Mouse (Mus musculus) c-Kit-positive CD71-positive TER-119-negative erythroid progenitor cells, embryonic 14.5 days (primary cell): ENCODE results near the gene Hoxb3.

Experiments used
- DNase-seq: peaks from one replicate; pipeline ENCODE4 v3.0.0-alpha.2; 2013; ENCODE audit warnings: low read depth

Gene Hoxb3

DNA sequence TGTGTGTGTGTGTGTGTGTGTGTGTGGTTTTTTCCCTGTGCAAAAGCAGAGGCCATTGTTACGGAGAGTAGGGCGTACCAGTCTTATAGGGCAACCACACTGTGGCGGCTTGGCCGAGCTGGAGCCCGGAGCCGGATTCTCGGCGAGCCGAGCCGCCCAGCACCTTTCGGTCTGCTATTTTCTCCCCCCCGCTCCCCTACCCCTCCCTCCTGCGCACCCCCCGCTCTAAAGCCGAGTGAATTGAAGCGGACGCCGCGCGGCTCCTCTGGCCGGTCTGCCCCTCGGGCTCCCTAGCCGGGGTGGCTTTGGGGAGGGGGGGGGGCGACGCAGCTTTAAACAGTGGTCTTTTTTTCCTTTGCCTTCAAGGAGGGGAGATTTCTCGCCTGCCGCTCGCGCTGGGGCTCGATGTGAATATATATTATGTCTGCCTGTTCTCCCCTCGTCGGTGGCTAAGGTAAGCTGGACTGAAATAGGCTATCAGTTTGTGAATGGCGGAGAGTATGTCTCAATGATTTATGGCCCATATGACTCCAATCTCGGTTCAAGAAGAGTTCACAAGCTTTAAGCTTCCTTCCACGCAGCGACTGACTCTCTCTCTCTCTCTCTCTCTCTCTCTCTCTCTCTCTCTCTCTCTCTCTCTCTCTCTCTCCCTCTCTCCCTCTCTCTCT lies 17.7 kb downstream of the Hoxb3 start:
- DNase-seq = no peak

DNA sequence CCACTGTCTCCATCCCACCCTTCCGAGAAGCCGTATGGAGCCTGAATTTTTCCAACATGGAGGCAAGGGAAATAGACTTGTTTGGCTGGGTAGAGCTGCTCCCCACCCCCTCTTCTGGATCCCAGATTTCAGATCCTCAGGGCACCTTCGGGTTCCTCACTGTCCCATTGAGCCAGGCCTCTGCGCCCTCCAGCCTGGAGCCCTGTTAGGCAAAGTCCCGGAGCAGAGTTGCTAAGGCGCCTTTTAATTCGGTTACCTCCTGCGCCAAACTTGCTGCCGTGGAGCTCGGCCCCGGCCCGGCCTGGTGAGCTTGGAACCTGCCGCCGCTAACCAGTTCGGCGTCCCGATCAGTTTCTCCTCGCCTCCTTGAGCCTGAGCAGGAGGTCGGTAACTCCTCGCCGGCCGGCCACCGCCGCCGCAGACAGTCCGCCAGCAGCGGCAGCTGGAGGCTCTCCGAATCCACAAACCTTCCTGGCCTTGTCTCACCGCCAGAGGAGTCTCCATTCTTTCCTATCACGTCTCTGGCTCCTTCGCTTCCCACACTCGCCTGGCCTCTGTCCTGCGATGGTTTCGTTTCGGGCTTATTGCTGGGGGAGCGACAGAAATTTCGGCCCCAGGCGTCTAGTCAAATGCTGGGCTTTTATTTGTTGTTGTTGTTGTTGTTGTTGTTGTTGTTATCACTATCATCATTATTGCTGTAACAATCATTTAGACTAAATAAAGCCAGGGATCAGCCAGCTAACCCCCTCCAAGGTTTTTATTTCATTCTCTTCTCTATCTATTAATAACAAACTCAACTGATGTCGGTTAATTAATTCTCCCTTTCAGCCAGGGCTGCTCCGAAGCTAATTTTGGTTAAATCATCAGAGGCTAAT lies 18.8 kb downstream of the Hoxb3 start:
- DNase-seq = no peak

DNA sequence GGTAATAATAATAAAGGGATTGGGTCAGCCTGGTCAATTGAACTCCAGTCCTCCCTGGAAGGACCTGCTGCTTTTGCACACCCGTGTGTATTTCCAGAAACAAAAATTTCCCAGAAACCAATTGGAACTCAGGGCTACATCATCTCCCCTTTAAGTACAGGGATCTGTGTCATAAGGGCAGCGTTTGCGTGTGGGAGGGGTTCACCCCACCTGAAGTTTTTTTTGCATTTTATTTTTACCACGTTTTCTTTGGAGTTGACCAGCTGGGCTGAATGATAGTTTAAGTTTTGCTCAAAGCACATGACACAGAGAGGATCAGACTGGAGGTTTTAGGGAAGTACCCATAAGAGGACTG lies 19.4 kb downstream of the Hoxb3 start:
- no peak for DNase-seq

DNA sequence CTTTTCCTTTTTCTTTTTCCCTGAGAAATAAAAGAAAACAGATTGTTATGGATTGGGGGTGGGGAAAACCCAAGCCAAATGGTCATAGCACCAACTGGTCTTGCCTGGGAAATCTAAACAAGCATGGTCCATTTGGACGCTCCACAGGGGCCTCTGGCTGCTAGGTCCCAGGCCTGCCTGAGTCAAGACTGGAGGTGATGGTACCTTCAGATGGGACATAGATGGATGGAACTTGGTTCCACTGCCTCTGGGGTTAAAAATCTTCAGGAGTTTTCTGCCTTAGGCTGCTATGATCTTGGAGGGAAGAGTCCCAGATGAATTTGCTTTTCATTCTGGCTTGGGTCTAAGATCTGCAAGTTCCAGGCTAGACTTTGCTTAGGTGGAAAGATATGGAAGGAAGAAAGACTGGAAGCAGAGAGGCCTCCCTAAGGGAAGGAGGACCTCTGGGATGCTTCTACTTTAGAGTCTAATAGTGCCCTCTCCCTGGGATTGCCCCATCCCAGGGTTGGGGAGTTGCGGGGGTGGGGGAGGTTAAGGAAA lies 20.1 kb downstream of the Hoxb3 start:
- DNase-seq = no peak

DNA sequence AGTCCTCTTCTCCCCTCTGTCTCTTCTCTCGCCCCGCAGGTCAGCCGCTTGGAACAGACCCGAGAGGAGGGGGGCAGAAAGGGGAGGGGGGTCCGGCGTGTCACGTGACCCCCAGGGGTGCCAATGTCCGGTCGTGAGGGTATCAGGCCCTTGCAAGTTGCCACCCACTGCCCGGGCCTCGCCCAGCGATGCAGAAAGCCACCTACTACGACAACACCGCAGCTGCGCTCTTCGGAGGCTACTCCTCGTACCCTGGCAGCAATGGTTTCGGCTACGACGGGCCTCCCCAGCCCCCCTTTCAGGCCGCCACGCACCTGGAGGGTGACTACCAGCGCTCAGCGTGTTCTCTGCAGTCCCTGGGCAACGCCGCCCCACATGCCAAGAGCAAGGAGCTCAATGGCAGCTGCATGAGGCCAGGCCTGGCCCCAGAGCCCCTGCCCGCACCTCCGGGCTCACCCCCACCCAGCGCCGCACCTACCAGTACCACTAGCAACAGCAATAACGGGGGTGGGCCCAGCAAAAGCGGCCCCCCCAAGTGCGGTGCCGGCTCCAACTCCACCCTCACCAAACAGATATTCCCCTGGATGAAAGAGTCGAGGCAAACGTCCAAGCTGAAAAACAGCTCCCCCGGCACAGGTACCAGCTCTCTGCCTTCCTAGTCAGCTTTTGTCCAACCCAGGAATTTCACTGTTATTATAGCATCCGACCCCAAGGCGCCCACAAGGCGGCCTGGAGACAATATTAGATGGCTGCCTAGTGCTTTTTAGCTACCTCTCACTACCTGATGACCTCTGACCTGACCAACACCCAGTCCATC lies 21.1 kb downstream of the Hoxb3 start:
- no peak for DNase-seq

DNA sequence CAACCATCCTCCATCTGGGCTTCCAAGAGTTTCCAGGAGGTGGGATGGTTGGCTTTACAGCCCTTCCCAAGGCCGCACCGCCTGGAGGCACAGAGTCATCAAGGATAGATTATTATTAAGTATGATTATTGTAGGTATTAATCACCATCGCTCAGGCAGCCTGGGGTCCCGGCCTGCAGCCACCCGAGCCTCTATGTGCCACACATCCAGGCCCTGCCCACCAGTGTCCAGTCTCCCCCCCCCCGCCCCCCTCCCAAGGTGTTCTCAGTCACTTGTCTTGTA lies 21.7 kb downstream of the Hoxb3 start:
- DNase-seq = no peak

DNA sequence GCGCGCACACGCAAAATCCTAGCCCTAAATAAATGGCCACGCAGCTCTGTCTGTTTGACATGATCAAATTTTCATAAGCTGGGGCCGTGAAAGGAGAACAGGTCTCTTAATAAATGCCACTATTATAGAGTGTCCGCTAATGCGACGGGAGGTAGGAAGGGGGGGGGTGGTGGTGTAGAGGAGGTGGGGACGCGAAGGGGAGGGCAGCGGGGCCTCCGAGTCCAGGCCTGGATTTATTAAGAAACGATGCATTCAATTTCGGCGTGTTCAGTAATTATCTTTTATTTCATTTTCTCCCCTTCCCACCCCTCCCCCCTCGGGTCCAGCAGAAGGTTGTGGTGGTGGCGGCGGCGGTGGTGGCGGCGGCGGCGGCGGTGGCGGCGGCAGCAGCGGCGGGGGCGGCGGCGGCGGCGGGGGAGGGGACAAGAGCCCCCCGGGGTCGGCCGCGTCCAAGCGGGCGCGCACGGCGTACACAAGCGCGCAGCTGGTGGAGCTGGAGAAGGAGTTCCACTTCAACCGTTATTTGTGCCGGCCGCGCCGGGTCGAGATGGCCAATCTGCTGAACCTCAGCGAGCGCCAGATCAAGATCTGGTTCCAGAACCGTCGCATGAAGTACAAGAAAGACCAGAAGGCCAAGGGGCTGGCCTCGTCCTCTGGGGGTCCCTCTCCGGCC lies 22.2 kb downstream of the Hoxb3 start:
- DNase-seq = no peak

DNA sequence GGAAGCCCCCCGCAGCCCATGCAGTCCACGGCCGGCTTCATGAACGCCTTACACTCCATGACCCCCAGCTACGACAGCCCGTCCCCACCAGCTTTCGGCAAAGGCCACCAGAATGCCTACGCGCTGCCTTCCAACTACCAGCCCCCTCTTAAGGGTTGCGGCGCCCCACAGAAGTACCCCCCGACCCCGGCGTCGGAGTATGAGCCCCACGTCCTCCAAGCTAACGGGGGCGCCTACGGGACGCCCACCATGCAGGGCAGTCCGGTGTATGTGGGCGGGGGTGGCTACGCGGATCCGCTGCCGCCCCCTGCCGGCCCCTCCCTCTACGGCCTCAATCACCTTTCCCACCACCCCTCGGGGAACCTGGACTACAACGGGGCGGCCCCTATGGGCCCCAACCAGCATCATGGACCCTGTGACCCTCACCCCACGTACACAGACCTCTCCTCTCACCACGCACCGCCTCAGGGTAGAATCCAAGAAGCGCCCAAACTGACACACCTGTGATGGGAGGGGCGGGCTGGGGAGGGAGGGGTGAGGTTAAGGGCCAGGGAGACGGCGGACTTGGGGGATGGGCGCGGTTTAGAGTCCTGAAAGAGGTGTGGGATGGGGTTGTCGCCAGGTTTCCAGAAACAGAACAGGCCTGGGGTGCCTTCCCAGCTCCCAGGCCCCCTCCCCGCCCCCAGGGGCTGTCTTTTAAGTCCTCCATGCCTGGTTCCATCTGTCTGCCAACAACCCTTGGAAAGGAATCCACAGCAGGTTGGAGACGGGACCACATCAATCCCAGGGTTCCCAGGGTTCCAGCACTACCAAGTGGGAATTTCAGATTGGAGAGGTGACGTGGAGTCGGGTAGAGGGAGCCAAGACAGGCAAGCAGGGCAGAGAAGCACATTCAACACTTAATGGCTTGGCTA lies 23.0 kb downstream of the Hoxb3 start:
- DNase-seq = no peak

DNA sequence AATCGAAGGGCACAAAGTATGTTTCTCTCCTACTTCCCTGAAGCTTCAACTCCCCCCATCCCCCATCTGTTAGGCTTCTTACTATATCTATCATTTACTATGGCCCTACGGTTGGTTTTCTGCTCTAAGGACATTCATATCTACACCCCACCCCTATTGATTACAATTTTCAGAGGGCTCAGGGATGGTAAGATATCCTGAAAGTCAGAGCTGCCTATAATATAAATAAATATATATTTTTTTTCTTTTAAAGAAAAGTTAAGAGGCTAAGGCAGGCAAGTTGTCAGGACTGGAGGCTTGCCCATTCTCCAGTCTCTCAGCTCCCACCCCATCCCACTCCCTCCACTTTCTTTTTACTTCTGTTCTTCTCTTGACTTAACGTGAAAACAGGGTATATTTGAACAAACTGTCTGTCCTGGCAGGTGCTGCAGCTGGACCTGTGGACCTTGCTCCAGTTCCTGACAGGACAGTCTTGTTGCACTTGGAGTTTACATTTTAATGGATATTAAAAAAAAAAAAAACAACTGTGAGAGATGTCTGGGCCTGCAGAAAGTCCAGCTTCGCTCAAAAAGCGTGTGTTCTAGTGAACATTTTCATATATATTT lies 23.9 kb downstream of the Hoxb3 start:
- no peak for DNase-seq

DNA sequence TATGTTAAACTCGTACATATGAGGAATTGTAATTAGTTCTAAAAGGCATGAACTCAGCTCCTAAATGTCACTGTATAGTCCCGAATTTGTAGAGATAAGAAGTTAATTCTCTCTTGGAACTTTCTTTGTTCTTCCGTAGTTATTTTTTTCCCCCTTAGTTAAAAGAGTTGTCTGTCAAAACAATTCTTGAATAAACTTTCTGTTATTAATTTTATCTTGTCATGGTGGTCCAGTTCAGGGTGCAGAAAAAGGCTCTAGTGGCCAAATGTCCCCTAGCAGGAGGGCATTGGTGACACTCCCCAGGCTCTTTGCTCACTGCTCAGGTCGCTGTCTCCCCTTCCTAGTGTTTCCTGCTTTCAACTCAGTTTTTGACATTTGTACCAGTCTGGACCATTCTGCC lies 24.6 kb downstream of the Hoxb3 start:
- DNase-seq = no peak

DNA sequence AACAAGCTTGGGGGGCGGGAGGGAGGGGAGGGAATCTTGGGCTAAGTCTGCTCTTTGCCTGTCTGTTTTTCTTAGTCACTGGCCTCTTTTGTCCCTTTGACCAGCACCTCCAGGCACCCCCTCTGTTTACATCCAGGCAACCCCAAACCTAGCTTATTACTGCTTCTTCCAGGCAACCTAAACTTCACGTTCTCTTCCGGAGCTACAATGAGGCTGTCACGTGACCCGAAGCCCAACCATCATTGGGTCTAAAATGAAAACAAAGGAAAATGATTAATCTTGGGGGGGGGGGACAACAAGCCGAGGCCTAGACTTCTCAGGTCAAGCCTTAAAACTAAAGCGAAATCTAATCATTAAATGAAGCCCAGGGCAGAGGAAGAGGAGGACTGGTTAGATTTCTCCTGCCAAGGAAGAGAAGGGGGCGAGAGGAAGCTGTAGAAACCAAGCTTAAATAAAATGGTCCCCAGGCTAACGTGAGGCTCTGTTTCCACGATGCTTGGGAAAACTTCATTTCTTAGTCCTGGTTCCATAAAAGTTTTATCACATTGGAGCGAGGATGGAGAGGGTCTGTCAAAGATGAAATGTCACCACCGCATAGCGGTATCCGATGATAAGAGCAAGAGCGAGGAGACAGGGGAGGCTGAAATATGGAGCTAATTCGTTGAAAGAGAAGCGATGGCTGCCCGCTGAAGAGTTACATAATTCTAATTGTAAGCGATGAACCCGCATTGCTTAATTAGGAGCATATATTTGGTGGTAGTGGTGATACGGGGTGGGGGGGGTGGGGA lies 25.2 kb downstream of the Hoxb3 start:
- no peak for DNase-seq

DNA sequence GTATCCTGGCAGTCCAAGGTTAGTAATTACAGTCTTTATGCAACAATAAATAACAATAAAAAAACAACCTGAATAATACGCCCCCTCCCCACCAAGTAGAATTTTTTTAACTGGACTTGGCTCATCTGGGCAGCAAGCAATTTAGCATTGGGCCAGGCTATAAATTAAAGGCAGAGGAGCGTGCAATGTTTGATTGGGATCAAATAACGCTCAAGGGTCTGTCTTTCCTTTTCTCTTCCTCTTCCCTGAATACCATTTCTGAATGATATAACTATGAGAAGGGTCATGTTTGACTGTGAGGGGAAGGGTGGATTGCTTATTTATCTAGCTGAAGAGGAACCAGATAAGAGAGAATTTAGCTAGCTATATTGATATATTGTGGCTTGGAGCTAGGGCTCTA lies 25.9 kb downstream of the Hoxb3 start:
- DNase-seq = no peak

DNA sequence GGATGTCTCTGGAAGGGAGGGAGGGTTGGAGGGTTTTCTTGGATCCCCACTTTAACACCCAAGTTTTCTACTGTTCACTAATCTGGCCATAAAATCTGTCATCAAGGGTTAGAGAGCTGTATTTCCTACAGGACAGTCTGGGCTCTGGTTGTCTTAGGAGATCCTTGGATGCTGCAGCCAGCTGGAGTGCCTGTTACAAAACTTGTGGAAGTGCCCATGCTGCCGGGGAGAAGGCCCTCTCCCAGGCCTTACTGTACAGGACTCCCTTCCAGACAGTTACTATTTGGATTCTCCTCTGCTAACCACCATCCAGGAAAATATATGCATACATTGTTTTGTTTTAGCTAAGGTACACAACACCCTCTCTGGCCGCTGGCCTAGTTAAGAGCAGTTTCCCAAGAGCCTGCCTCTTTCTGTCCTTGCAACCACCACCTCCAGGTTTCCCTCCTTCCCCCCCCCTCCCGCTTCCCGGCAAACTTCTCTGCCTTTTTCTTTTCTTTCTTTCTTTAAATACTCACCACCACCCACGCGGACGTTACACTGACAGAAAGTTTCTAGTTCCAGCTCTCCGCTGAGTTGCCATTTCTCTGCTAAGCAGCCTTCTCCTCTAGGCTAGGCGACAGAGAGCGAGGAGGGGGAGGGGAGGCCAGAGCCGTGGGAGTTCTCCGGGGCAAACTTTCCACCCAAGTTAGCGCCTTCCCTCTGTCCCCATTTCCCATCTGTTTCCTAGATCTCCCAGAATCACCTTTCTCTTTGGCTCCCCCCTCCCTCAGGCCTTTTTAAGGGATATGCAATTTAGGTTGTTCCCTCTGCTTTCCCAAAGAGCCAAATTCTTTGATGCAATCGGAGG lies 26.6 kb downstream of the Hoxb3 start:
- DNase-seq = no peak

DNA sequence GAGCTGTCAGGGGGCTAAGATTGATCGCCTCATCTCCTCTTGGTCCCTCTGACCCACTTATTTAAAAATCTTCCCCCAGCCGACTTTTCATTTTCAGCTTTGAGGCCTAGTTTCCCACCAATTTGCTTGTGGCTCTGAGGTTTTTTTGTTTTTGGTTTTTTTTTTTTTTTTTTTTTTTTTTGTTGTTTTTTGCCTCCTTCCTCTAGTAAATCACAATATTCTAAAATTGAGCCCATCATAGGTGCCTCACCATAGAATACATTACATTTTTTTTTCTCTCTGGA lies 27.2 kb downstream of the Hoxb3 start, which contains the start of gene Hoxb2:
Gene Hoxb2 (plus strand): TSS at position 185 of the 284 bp plus-strand sequence.
- no peak for DNase-seq

DNA sequence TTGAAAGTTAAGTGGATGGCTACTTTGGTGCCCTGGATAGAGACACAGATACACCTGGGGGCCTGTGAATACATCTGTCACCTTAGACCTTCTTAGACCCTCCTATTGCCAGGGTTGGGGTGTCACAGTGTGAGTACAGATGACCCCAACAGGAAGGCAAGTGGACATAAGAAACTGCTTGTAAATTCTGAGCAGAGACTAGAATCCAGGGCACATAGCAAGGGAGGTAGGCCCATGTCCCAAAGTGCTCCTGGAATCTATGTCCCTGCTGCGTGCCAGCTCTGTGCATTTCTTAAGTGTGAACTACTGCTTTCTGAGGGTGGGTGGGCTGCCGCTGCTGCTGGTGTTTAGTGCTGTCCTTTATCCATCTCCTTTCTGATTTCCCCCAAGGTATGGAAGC lies 27.7 kb downstream of the Hoxb3 start:
- DNase-seq = no peak

DNA sequence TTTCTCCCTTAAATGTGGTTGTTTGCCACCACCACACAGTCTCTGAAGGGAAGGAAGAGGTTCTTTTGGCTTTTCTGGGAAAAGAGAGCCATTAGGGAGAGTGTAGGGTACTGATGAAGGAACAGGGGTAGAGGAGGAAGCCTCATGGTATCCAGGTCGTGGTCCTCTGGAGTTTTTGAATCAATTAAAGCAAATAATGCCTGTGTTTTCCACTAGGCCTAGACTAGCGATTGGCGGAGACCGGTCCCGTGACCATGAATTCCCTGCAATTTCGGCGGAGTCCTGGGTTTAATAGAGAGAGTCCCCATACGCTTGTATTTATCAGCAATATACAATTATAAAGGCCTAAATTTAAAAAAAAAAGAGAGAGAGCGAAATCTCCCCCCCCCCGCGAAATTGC lies 28.2 kb downstream of the Hoxb3 start:
- no peak for DNase-seq

DNA sequence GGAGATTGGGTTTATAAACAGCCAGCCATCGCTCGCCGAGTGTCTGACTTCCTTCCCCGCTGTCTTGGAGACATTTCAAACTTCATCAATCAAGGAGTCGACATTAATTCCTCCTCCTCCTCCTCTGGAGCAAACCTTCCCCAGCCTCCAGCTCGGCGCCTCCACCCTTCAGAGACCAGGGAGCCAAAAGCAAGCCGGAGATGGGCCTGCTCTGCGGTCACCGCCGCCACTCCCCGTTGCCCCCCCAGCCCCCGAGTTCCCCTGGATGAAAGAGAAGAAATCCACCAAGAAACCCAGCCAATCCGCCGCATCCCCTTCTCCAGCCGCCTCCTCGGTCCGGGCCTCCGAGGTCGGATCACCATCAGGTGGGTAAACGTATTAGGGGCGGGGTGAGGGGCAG lies 28.7 kb downstream of the Hoxb3 start:
- DNase-seq = no peak

DNA sequence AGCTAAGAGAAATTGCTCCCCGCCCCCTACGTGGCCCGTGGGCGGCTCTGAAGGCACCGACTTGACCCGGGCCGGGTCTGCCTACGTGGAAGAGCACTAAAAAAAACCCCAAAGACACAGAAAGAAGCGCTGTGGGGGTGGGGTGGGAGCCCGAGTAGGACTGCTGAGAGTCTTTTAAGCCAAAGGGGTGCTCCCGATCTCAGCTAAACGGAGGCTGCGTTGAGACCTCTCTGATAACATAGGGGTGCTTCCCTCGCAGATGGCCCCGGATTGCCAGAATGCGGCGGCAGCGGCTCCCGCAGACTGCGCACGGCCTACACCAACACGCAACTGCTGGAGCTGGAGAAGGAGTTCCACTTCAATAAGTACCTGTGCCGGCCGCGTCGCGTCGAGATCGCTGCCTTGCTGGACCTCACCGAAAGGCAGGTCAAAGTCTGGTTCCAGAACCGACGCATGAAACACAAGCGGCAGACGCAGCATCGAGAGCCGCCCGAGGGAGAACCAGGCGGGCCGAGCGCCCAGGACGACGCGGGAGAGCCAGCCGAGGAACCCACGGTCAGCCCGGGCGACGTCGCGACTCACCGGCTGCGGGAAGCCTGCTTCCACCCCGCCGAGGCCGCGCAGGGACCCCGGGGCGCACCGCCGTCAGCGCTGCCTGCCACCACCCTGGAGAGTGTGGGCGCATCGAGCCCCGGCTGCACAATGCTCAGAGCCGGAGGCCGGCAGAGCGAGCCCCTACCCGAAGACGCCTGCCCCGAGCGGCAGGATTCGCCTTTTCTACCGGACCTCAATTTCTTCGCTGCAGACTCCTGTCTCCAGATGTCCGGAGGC lies 29.8 kb downstream of the Hoxb3 start:
- no peak for DNase-seq
